Mouse (Mus musculus): Measurements from ENCODE around the gene Rnf4. TPM values are rescaled to one million over a fixed set of nuclear protein-coding genes. Genes with fewer than 3 reads are reported as not detected.
A peak's percentile ranks its signal among the peaks of the same experiment; 100 is the strongest.

The Rnf4 gene
- total RNA-seq, 2 experiments from 2014 or later: 80.5 to 81.0 TPM

DNA sequence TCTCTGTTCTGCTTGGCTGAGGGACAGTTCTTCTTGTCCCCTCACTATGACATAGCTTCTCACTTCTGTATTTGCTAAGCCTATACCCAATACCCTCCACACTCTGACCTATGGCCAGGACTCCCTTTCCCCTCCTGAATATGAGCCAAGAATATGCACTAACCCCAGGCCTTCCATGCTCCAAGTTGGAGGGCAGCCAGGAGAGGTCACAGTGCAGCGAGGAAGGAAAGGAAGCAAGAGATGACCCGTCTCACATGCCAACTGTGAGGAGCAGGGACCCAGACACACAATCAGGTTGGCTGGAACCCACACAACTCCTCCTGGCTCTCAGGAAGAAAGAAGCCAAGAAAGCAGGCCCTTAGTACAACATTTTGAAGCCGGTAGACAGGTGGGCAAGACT, 27.1 kb upstream of the Rnf4 start:
- no peak for TF ChIP-seq CTCF (conservative IDR thresholded peaks at IDR 0.05)
- DNase-seq (ENCODE audit: low spot score in 2 of 2): no peak
- Histone ChIP-seq H3K4me3 (no peak overlapping the region), H3K27ac (no peak overlapping the region)

DNA sequence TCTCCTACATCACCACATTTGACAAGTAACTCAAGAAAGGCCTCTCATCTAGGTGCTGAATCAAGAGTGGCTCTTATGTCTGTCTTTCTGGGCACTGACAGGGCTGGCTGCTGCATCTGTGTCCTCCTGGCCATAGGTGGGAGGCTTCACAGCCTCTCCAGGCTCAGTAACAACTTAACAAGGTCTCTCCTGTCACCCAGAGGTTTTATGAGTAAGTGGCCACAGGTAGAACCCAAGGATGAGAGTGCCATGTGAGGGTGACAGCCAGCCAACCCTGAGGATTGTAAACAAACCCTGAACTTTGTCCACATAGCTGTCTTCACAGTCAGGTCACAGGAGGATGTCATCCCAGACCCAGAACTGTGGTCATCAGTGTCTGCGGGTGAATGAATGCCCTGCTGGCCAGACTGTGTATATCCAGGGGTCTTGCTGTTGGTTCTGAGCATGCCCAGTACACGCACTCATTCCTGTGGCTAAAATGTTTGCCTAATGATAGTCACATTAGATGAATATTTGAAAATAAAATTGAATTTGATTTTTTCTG, 16.5 kb upstream of the Rnf4 start:
- no peak for DNase-seq (ENCODE audit: low spot score in 2 of 2)
- no peak overlapping the region for H3K27ac ChIP-seq
- no peak for TF ChIP-seq CTCF (conservative IDR thresholded peaks at IDR 0.05)
- H3K4me3 ChIP-seq: no peak overlapping the region

DNA sequence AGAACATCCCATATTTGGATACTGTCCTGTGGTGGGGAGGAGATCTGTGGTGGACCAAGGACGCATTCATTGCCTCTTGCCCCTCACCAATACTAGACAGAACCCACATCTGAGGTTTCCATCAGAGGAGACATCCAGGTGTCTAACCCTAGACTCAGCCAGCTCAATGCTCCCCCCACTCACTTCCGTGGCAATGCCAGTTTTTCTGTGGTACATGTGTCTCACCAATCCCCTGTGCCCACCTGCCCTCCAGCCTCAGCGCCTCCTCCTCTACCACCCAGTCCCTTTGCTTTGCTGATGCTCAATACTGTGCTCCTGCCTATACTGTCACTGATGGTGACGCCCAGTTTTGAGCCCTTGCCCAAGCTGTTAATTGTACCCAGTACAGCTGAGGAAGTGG, 14.9 kb upstream of the Rnf4 start:
- Histone ChIP-seq H3K4me3 (no peak overlapping the region), H3K27ac (no peak overlapping the region)
- TF ChIP-seq CTCF (conservative IDR thresholded peaks at IDR 0.05): no peak
- no peak for DNase-seq (ENCODE audit: low spot score in 2 of 2)

GRCm38 (mm10) chr5:34325286-34325685, 10.8 kb upstream of the Rnf4 start:
- TF ChIP-seq CTCF (conservative IDR thresholded peaks at IDR 0.05): no peak
- Histone ChIP-seq H3K4me3 (no peak overlapping the region), H3K27ac (no peak overlapping the region)
- DNase-seq (ENCODE audit: low spot score in 2 of 2): no peak

- no peak for TF ChIP-seq CTCF (conservative IDR thresholded peaks at IDR 0.05)
- Histone ChIP-seq H3K4me3 (no peak overlapping the region), H3K27ac (no peak overlapping the region)
- no peak for DNase-seq (ENCODE audit: low spot score in 2 of 2)
Observed at GRCm38 (mm10) chr5:34326249-34326691, 9.8 kb upstream of the Rnf4 start.

- TF ChIP-seq CTCF (conservative IDR thresholded peaks at IDR 0.05): no peak
- DNase-seq (ENCODE audit: low spot score in 2 of 2): no peak
- H3K27ac ChIP-seq: no peak overlapping the region
- H3K4me3 ChIP-seq: peak overlapping the region; percentile 48
Observed at GRCm38 (mm10) chr5:34326875-34327576, 9.1 kb upstream of the Rnf4 start.

- DNase-seq (ENCODE audit: low spot score in 2 of 2): no peak
- H3K27ac ChIP-seq: no peak overlapping the region
- no peak for TF ChIP-seq CTCF (conservative IDR thresholded peaks at IDR 0.05)
- no peak overlapping the region for H3K4me3 ChIP-seq
Observed at GRCm38 (mm10) chr5:34330136-34330535, 6.0 kb upstream of the Rnf4 start.

- DNase-seq (ENCODE audit: low spot score in 2 of 2): no peak
- TF ChIP-seq CTCF (conservative IDR thresholded peaks at IDR 0.05): no peak
- Histone ChIP-seq H3K27ac (no peak overlapping the region), H3K4me3 (no peak overlapping the region)
Observed at GRCm38 (mm10) chr5:34334081-34334480, 2.0 kb upstream of the Rnf4 start.

GRCm38 (mm10) chr5:34335539-34336096, 471 bp upstream of the Rnf4 start:
- TF ChIP-seq CTCF (conservative IDR thresholded peaks at IDR 0.05): no peak
- H3K27ac ChIP-seq: peak overlapping the region; percentile 95
- peak overlapping the region; percentile 97 for H3K4me3 ChIP-seq
- peak; percentile 10 to 36 for DNase-seq (ENCODE audit: low spot score in 2 of 2)

GRCm38 (mm10) chr5:34336775-34337450, 824 bp downstream of the Rnf4 start:
- H3K4me3 ChIP-seq: peak overlapping the region; percentile 97

DNA sequence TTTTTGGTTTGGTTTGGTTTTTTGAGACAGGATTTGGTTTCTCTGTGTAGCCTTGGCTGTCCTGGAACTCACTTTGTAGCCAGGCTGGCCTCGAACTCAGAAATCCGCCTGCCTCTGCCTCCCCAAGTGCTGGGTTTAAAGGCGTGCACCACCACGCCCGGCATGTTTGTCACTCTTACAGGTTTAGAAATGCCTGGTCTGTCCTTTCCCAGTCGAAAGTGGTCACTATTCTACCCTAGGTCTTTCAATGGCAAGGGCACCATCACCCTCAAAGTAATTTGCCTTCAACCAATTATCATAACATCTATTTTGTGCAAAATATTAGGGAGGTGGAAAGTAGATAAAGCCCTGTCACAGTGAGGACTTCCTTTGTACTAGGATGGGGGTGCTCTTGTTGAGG, 4.2 kb downstream of the Rnf4 start:
- no peak for TF ChIP-seq CTCF (conservative IDR thresholded peaks at IDR 0.05)
- no peak overlapping the region for H3K4me3 ChIP-seq
- no peak overlapping the region for H3K27ac ChIP-seq
- DNase-seq (ENCODE audit: low spot score in 2 of 2): no peak

More at GRCm38 (mm10) chr5:34336775-34337450, 824 bp downstream of the Rnf4 start:
- no peak for TF ChIP-seq CTCF (conservative IDR thresholded peaks at IDR 0.05)
- DNase-seq (ENCODE audit: low spot score in 2 of 2): peak; percentile 26 to 29
- H3K27ac ChIP-seq: peak overlapping the region; percentile 85

GRCm38 (mm10) chr5:34352084-34352631, 16.1 kb downstream of the Rnf4 start:
- H3K4me3 ChIP-seq: no peak overlapping the region
- H3K27ac ChIP-seq: no peak overlapping the region
- TF ChIP-seq CTCF (conservative IDR thresholded peaks at IDR 0.05): no peak
- DNase-seq (ENCODE audit: low spot score in 2 of 2): no peak

GRCm38 (mm10) chr5:34360261-34360660, 24.2 kb downstream of the Rnf4 start:
- H3K4me3 ChIP-seq: no peak overlapping the region
- DNase-seq (ENCODE audit: low spot score in 2 of 2): no peak
- H3K27ac ChIP-seq: no peak overlapping the region
- no peak for TF ChIP-seq CTCF (conservative IDR thresholded peaks at IDR 0.05)

Measured in layer of hippocampus, adult 2 months (tissue).